Mouse (Mus musculus): Measurements from ENCODE around the gene 6430550D23Rik. TPM values are rescaled to one million over a fixed set of nuclear protein-coding genes. Genes with fewer than 3 reads are reported as not detected.
A peak's percentile ranks its signal among the peaks of the same experiment; 100 is the strongest.
"Not testable (repeated sequence)": the region's sequence is repeated elsewhere in the genome, so short reads cannot be mapped to it uniquely, and the experiment has no call there.

6430550D23Rik gene
- polyA plus RNA-seq, 1 experiment from 2014 or later = 1.3 TPM

- Histone ChIP-seq H3K4me1 (peaks cover 18% of the 10 kb centered on the region), H3K4me3 (peak within 1 kb of the TSS; percentile 70), H3K27me3 (no peaks in the 10 kb centered on the region), H3K36me3 (no peaks in the 10 kb centered on the region), H3K4me2 (peak within 1 kb of the TSS; percentile 80), H3K9ac (peak within 1 kb of the TSS; percentile 77), H3K27ac (peak within 1 kb of the TSS; percentile 93), H3K9me3 (no peaks in the 10 kb centered on the region)
- under 1% methylated on average over 38 of the region's 38 CpGs for WGBS
- peak; percentile 89 for ATAC-seq (ENCODE audit: insufficient number of reproducible peaks, insufficient read depth, low FRiP score, low TSS enrichment, low read depth)
These were observed 78.0 kb downstream of the 6430550D23Rik start, which contains the start of gene Uqcc1 for GRCm38 (mm10) chr2:155929531-155930442. Uqcc1 (minus strand) TSS chr2:155930310.

GRCm38 (mm10) chr2:155928711-155929345, 78.9 kb downstream of the 6430550D23Rik start:
- Histone ChIP-seq H3K4me3 (peak overlapping the region; percentile 70), H3K27me3 (no peaks in the 10 kb centered on the region), H3K27ac (peak overlapping the region; percentile 93; the same call in 1 of the 2 replicates), H3K4me2 (peak overlapping the region; percentile 80), H3K9me3 (no peaks in the 10 kb centered on the region), H3K36me3 (peaks cover 8% of the 10 kb centered on the region), H3K9ac (peak overlapping the region; percentile 77), H3K4me1 (peaks cover 18% of the 10 kb centered on the region)
- no peak for ATAC-seq (ENCODE audit: insufficient number of reproducible peaks, insufficient read depth, low FRiP score, low TSS enrichment, low read depth)
- WGBS = 61% methylated on average over 7 of the region's 7 CpGs

- not testable (repeated sequence) for H3K27me3 ChIP-seq; H3K9ac ChIP-seq; H3K9me3 ChIP-seq; H3K4me2 ChIP-seq; ATAC-seq (ENCODE audit: insufficient number of reproducible peaks, insufficient read depth, low FRiP score, low TSS enrichment, low read depth); H3K27ac ChIP-seq; H3K4me3 ChIP-seq
- Histone ChIP-seq H3K36me3 (peaks cover 18% of the 10 kb centered on the region), H3K4me1 (peaks cover 12% of the 10 kb centered on the region)
- WGBS = 92% methylated on average over 6 of the region's 6 CpGs
These were observed 82.6 kb downstream of the 6430550D23Rik start for GRCm38 (mm10) chr2:155925213-155925612.

Other genes with a start within 250 kb of the 6430550D23Rik start
- 0.14 and 0.32 TPM in 2 replicates for gene Mmp24, start 232.6 kb downstream of the 6430550D23Rik start, polyA plus RNA-seq (2015; fragmentation: Nextera tagmentation; extraction: Ambion mirVana)
- gene BC029722, start 188.6 kb downstream of the 6430550D23Rik start, polyA plus RNA-seq (2015; fragmentation: Nextera tagmentation; extraction: Ambion mirVana) = 16.6 and 17.5 TPM in 2 replicates
- gene Eif6, start 181.1 kb downstream of the 6430550D23Rik start, polyA plus RNA-seq (2015; fragmentation: Nextera tagmentation; extraction: Ambion mirVana) = 174 and 201 TPM in 2 replicates
- gene Fam83c, start 173.1 kb downstream of the 6430550D23Rik start, polyA plus RNA-seq (2015; fragmentation: Nextera tagmentation; extraction: Ambion mirVana) = 0.98 and 1.6 TPM in 2 replicates
- gene Uqcc1, start 77.7 kb downstream of the 6430550D23Rik start, polyA plus RNA-seq (2015; fragmentation: Nextera tagmentation; extraction: Ambion mirVana) = 58.6 and 67.5 TPM in 2 replicates
- gene Gm15557, start 67.2 kb downstream of the 6430550D23Rik start, polyA plus RNA-seq (2015; fragmentation: Nextera tagmentation; extraction: Ambion mirVana) = not detected in 2 replicates
- 2.7 and 2.8 TPM in 2 replicates for gene Gdf5, start 62.6 kb downstream of the 6430550D23Rik start, polyA plus RNA-seq (2015; fragmentation: Nextera tagmentation; extraction: Ambion mirVana)
- gene Cep250, start 51.5 kb downstream of the 6430550D23Rik start, polyA plus RNA-seq (2015; fragmentation: Nextera tagmentation; extraction: Ambion mirVana) = 33.0 and 35.7 TPM in 2 replicates
- gene Ergic3, start 68 bp upstream of the 6430550D23Rik start, polyA plus RNA-seq (2015; fragmentation: Nextera tagmentation; extraction: Ambion mirVana) = 224 and 226 TPM in 2 replicates
- 0.08 TPM in 1 of 2 replicates, not detected in the other for gene Fer1l4, start 45.0 kb upstream of the 6430550D23Rik start, polyA plus RNA-seq (2015; fragmentation: Nextera tagmentation; extraction: Ambion mirVana)
- 3.5 and 4.8 TPM in 2 replicates for gene Spag4, start 57.2 kb upstream of the 6430550D23Rik start, polyA plus RNA-seq (2015; fragmentation: Nextera tagmentation; extraction: Ambion mirVana)
- 60.5 and 62.7 TPM in 2 replicates for gene Cpne1, start 104.0 kb upstream of the 6430550D23Rik start, polyA plus RNA-seq (2015; fragmentation: Nextera tagmentation; extraction: Ambion mirVana)
- 31.7 and 33.4 TPM in 2 replicates for gene Rbm12, start 104.0 kb upstream of the 6430550D23Rik start, polyA plus RNA-seq (2015; fragmentation: Nextera tagmentation; extraction: Ambion mirVana)
- gene Gm28036, start 119.1 kb upstream of the 6430550D23Rik start, polyA plus RNA-seq (2015; fragmentation: Nextera tagmentation; extraction: Ambion mirVana) = 20.4 and 21.7 TPM in 2 replicates
- gene Romo1, start 136.1 kb upstream of the 6430550D23Rik start, polyA plus RNA-seq (2015; fragmentation: Nextera tagmentation; extraction: Ambion mirVana) = 383 and 419 TPM in 2 replicates
- 35.4 and 39.3 TPM in 2 replicates for gene Nfs1, start 136.2 kb upstream of the 6430550D23Rik start, polyA plus RNA-seq (2015; fragmentation: Nextera tagmentation; extraction: Ambion mirVana)
- 862 and 870 TPM in 2 replicates for gene Rbm39, start 172.3 kb upstream of the 6430550D23Rik start, polyA plus RNA-seq (2015; fragmentation: Nextera tagmentation; extraction: Ambion mirVana)
- gene Phf20, start 188.5 kb upstream of the 6430550D23Rik start, polyA plus RNA-seq (2015; fragmentation: Nextera tagmentation; extraction: Ambion mirVana) = 90.3 and 95.8 TPM in 2 replicates